Mouse (Mus musculus) stomach, embryonic 15.5 days (tissue): ENCODE results near the gene Ovol1. TPM values are rescaled to one million over a fixed set of nuclear protein-coding genes. Genes with fewer than 3 reads are reported as not detected.

Experiments used
- ATAC-seq: fragments of 200-750 bp; cut with Nextera tagmentation; 2 replicates; pipeline ENCODE4 v1.8.0; 2017; ENCODE audit warnings: low read depth, moderate number of reproducible peaks, moderate TSS enrichment; ENCODE audit not compliant: insufficient read depth, low FRiP score
- H3K27ac ChIP-seq: fragments of 300-500 bp; sonication (generic); 2 replicates; pipeline ENCODE4 v1.5.1; 2015; ENCODE audit warnings: mild to moderate bottlenecking, inconsistent platforms
- H3K27me3 ChIP-seq: fragments of 300-500 bp; sonication (generic); replicated peaks from 2 replicates; pipeline ENCODE4 v1.6.1; 2015; ENCODE audit warnings: inconsistent platforms
- H3K36me3 ChIP-seq: fragments of 300-500 bp; sonication (generic); 2 replicates; pipeline ENCODE4 v1.6.1; 2015; ENCODE audit warnings: inconsistent platforms
- H3K4me1 ChIP-seq: fragments of 300-500 bp; sonication (generic); 2 replicates; pipeline ENCODE4 v1.6.1; 2015; ENCODE audit warnings: inconsistent platforms
- H3K4me2 ChIP-seq: fragments of 300-500 bp; sonication (generic); 2 replicates; pipeline ENCODE4 v1.6.1; 2015; ENCODE audit warnings: mild to moderate bottlenecking, inconsistent platforms
- H3K4me3 ChIP-seq: fragments of 300-500 bp; sonication (generic); replicated peaks from 2 replicates; pipeline ENCODE4 v1.5.1; 2015; ENCODE audit warnings: inconsistent platforms
- H3K9ac ChIP-seq: fragments of 300-500 bp; sonication (generic); 2 replicates; pipeline ENCODE4 v1.6.1; 2015; ENCODE audit warnings: inconsistent platforms
- H3K9me3 ChIP-seq: fragments of 300-500 bp; sonication (generic); 2 replicates; pipeline ENCODE4 v1.6.1; 2016; ENCODE audit warnings: inconsistent platforms
- WGBS: fragments of 180-500 bp; shearing (Covaris S2); methylation state at CpG from one replicate; pipeline ENCODE4 v1.1.7; 2015; 5-methylcytosine and 5-hydroxymethylcytosine counted together
- polyA plus RNA-seq: library from polyadenylated mRNA; unstranded; fragments of >200 nt; fragmentation: Nextera tagmentation; extraction: Ambion mirVana; gene quantifications from 2 replicates; pipeline ENCODE4 v1.2.1, GENCODE M21; 2015

Gene Ovol1
- polyA plus RNA-seq, result 14.6 and 17.8 TPM in 2 replicates

- Histone ChIP-seq H3K36me3 (no peaks in the 10 kb centered on the region), H3K4me2 (peak within 1 kb of the TSS; percentile 77), H3K4me1 (peaks cover 12% of the 10 kb centered on the region), H3K27ac (peak within 1 kb of the TSS; percentile 94), H3K27me3 (peaks cover 47% of the 10 kb centered on the region), H3K9me3 (no peaks in the 10 kb centered on the region), H3K9ac (peak within 1 kb of the TSS; percentile 54), H3K4me3 (peak within 1 kb of the TSS; percentile 48)
- ATAC-seq, result peak; percentile 89
- WGBS, result 1% methylated on average over 57 of the region's 57 CpGs
These were observed at the start of gene Ovol1 for GRCm38 (mm10) chr19:5560457-5561041. Ovol1 (minus strand) TSS chr19:5560646.

GRCm38 (mm10) chr19:5609547-5610404 is 49.3 kb upstream of the Ovol1 start, which contains the start of gene Kat5:
Kat5 (minus strand) TSS chr19:5610237.
- WGBS, result under 1% methylated on average over 54 of the region's 55 CpGs
- Histone ChIP-seq H3K4me3 (peak within 1 kb of the TSS; percentile 79), H3K4me2 (peak within 1 kb of the TSS; percentile 82), H3K27me3 (no peaks in the 10 kb centered on the region), H3K4me1 (peaks cover 18% of the 10 kb centered on the region), H3K9ac (peak within 1 kb of the TSS; percentile 84), H3K27ac (peak within 1 kb of the TSS; percentile 98), H3K36me3 (peaks cover 37% of the 10 kb centered on the region), H3K9me3 (no peaks in the 10 kb centered on the region)
- ATAC-seq, result peak; percentile 89

GRCm38 (mm10) chr19:5609171-5609546 is 48.7 kb upstream of the Ovol1 start:
- no peaks in the 10 kb centered on the region for H3K27me3 ChIP-seq
- H3K36me3 ChIP-seq, result peaks cover 43% of the 10 kb centered on the region
- ATAC-seq, result no peak
- H3K27ac ChIP-seq, result peak overlapping the region; percentile 98
- peaks cover 20% of the 10 kb centered on the region for H3K4me1 ChIP-seq
- peak overlapping the region; percentile 82 for H3K4me2 ChIP-seq
- H3K4me3 ChIP-seq, result peak overlapping the region; percentile 79
- WGBS, result 49% methylated on average over 10 of the region's 10 CpGs
- H3K9me3 ChIP-seq, result no peaks in the 10 kb centered on the region
- H3K9ac ChIP-seq, result peak overlapping the region; percentile 84

- ATAC-seq, result no peak
- Histone ChIP-seq H3K4me3 (peak overlapping the region; percentile 79), H3K9ac (no peak overlapping the region), H3K27ac (no peak overlapping the region), H3K36me3 (peaks cover 47% of the 10 kb centered on the region), H3K9me3 (no peaks in the 10 kb centered on the region), H3K4me2 (peak overlapping the region; percentile 82), H3K27me3 (no peaks in the 10 kb centered on the region), H3K4me1 (peaks cover 21% of the 10 kb centered on the region)
- WGBS, result 92% methylated on average over 13 of the region's 13 CpGs
These were observed 48.3 kb upstream of the Ovol1 start for GRCm38 (mm10) chr19:5608707-5609106.

GRCm38 (mm10) chr19:5607705-5608410 is 47.4 kb upstream of the Ovol1 start:
- 94% methylated on average over 26 of the region's 26 CpGs for WGBS
- no peak for ATAC-seq
- Histone ChIP-seq H3K4me1 (peaks cover 26% of the 10 kb centered on the region), H3K36me3 (peaks cover 52% of the 10 kb centered on the region), H3K27me3 (no peaks in the 10 kb centered on the region), H3K4me2 (no peak overlapping the region), H3K27ac (no peak overlapping the region), H3K4me3 (no peak overlapping the region), H3K9ac (no peak overlapping the region), H3K9me3 (no peaks in the 10 kb centered on the region)

GRCm38 (mm10) chr19:5606196-5606595 is 45.8 kb upstream of the Ovol1 start:
- Histone ChIP-seq H3K4me1 (peaks cover 31% of the 10 kb centered on the region), H3K36me3 (peaks cover 52% of the 10 kb centered on the region), H3K27me3 (no peaks in the 10 kb centered on the region), H3K27ac (no peak overlapping the region), H3K4me2 (no peak overlapping the region), H3K4me3 (no peak overlapping the region), H3K9ac (no peak overlapping the region), H3K9me3 (no peaks in the 10 kb centered on the region)
- 85% methylated on average over 8 of the region's 8 CpGs for WGBS
- ATAC-seq, result no peak

GRCm38 (mm10) chr19:5605126-5605525 is 44.7 kb upstream of the Ovol1 start:
- no peak overlapping the region for H3K9ac ChIP-seq
- no peak overlapping the region for H3K4me3 ChIP-seq
- H3K27ac ChIP-seq, result no peak overlapping the region
- peaks cover 52% of the 10 kb centered on the region for H3K36me3 ChIP-seq
- H3K4me1 ChIP-seq, result peaks cover 24% of the 10 kb centered on the region
- no peaks in the 10 kb centered on the region for H3K9me3 ChIP-seq
- WGBS, result 92% methylated on average over 7 of the region's 7 CpGs
- no peaks in the 10 kb centered on the region for H3K27me3 ChIP-seq
- ATAC-seq, result no peak
- H3K4me2 ChIP-seq, result no peak overlapping the region

- peaks cover 52% of the 10 kb centered on the region for H3K36me3 ChIP-seq
- H3K9me3 ChIP-seq, result no peaks in the 10 kb centered on the region
- H3K9ac ChIP-seq, result no peak overlapping the region
- no peak overlapping the region for H3K27ac ChIP-seq
- no peak overlapping the region for H3K4me3 ChIP-seq
- WGBS, result 84% methylated on average over 7 of the region's 7 CpGs
- no peak for ATAC-seq
- no peaks in the 10 kb centered on the region for H3K27me3 ChIP-seq
- no peak overlapping the region for H3K4me2 ChIP-seq
- H3K4me1 ChIP-seq, result peaks cover 18% of the 10 kb centered on the region
These were observed 43.2 kb upstream of the Ovol1 start for GRCm38 (mm10) chr19:5603664-5604063.

- peak within 1 kb of the TSS; percentile 80 for H3K4me3 ChIP-seq
- H3K27me3 ChIP-seq, result no peaks in the 10 kb centered on the region
- H3K36me3 ChIP-seq, result peaks cover 37% of the 10 kb centered on the region
- H3K27ac ChIP-seq, result peak within 1 kb of the TSS; percentile 82
- peak within 1 kb of the TSS; percentile 84 for H3K4me2 ChIP-seq
- H3K9me3 ChIP-seq, result no peaks in the 10 kb centered on the region
- peaks cover 13% of the 10 kb centered on the region for H3K4me1 ChIP-seq
- peak within 1 kb of the TSS; percentile 86 for H3K9ac ChIP-seq
- WGBS, result under 1% methylated on average over 64 of the region's 64 CpGs
- ATAC-seq, result peak; percentile 87
These were observed 41.5 kb upstream of the Ovol1 start, which contains the start of gene Rnaseh2c for GRCm38 (mm10) chr19:5601752-5602541. Rnaseh2c (plus strand) TSS chr19:5601873.

- Histone ChIP-seq H3K4me1 (peaks cover 12% of the 10 kb centered on the region), H3K4me3 (no peak overlapping the region), H3K4me2 (no peak overlapping the region), H3K9ac (no peak overlapping the region), H3K36me3 (peaks cover 10% of the 10 kb centered on the region; the same call in 1 of the 2 replicates), H3K27ac (no peak overlapping the region), H3K9me3 (no peaks in the 10 kb centered on the region), H3K27me3 (no peaks in the 10 kb centered on the region)
- WGBS, result 72% methylated on average over 4 of the region's 4 CpGs
- ATAC-seq, result no peak
These were observed 38.8 kb upstream of the Ovol1 start for GRCm38 (mm10) chr19:5599224-5599623.

- Histone ChIP-seq H3K4me2 (no peak overlapping the region), H3K27me3 (no peaks in the 10 kb centered on the region), H3K27ac (no peak overlapping the region), H3K36me3 (no peaks in the 10 kb centered on the region), H3K4me1 (no peaks in the 10 kb centered on the region), H3K4me3 (no peak overlapping the region), H3K9me3 (no peaks in the 10 kb centered on the region), H3K9ac (no peak overlapping the region)
- ATAC-seq, result no peak
- 83% methylated on average over 6 of the region's 6 CpGs for WGBS
These were observed 31.4 kb upstream of the Ovol1 start for GRCm38 (mm10) chr19:5591888-5592287.
